Mouse (Mus musculus) natural killer cell, adult 2 months (primary cell): ENCODE results near the gene Trex1.

Source experiments
- DNase-seq, 2 experiments: peaks; one replicate each; pipeline ENCODE4 v3.0.0; 2022; ENCODE audit warnings: low spot score in 2 of 2

Gene Trex1

GRCm38 (mm10) chr9:109016973-109017604 lies 42.4 kb downstream of the Trex1 start:
- no peak for DNase-seq

DNA sequence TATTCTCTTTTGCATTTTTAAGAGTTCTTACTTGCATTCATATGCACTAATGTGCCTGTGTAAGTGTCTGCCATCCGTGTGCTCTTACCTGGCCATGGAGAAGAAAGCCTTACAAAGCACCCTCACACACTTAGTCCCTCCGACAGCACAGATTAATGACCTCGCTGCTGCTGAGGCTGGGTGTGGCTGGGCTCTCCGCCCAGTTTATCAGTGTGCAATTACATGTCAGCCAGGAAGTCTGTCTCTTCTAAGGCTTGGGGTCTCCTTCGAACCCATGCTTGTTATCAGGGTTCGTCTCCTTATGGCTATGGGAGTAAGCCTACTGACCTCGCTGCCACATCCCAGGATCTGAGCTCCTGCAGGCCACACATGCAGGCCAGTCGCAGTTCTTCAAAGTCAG lies 44.1 kb downstream of the Trex1 start:
- no peak for DNase-seq

DNA sequence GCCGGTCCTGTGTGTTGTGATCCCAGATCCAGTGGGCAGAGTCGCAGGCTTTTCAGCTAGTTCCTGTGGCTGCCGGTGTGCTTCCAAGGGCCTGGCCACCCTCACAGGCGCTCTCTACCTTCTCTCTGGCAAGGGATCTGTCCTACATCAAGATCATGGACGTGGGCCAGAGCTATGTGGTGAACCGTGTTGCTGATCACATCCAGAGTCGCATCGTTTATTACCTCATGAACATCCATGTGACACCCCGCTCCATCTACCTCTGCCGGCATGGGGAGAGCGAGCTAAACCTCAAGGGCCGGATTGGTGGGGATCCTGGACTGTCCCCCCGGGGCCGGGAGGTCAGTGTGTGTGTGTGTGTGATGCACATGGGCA lies 49.2 kb downstream of the Trex1 start:
- no peak for DNase-seq

- DNase-seq = no peak
Observed at GRCm38 (mm10) chr9:109009636-109010315, 49.8 kb downstream of the Trex1 start.

GRCm38 (mm10) chr9:109008994-109009635 lies 50.4 kb downstream of the Trex1 start:
- DNase-seq = no peak

DNA sequence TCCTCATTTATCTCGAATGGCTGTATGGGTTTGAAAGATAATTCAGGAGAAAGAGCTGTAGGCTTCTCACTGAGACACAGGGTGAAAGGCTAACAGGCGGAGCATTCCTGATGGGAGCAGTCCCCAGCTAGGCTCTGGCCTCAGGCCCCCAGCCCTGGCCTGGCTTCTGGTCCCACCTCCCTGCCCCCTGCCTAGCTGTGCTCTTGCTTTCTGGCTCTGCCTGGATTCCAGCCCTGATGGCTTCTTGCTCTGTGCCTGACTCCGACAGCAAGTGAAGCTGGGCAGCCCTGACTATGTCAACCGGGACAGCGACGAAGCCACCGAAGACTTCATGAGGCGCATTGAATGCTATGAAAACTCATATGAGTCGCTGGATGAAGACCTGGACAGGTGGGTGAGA lies 51.5 kb downstream of the Trex1 start:
- DNase-seq = no peak
